Mouse (Mus musculus) retina, embryonic 14.5 days (tissue): Measurements from ENCODE around the gene Myb.
"Not testable (repeated sequence)": the region's sequence is repeated elsewhere in the genome, so short reads cannot be mapped to it uniquely, and the experiment has no call there.

Experiments used
- DNase-seq: peaks from one replicate; pipeline ENCODE4 v3.0.0-alpha.2; 2015; ENCODE audit warnings: low spot score

Gene Myb

GRCm38 (mm10) chr10:21168466-21168865 is 7.7 kb upstream of the Myb start:
- no peak for DNase-seq

- DNase-seq, result no peak
Observed at GRCm38 (mm10) chr10:21167842-21168241, 7.1 kb upstream of the Myb start.

GRCm38 (mm10) chr10:21167165-21167564 is 6.4 kb upstream of the Myb start:
- DNase-seq, result no peak

GRCm38 (mm10) chr10:21165411-21165810 is 4.6 kb upstream of the Myb start:
- peak; percentile 67 for DNase-seq

GRCm38 (mm10) chr10:21162124-21162523 is 1.3 kb upstream of the Myb start:
- no peak for DNase-seq

- peak; percentile 65 for DNase-seq
Observed at GRCm38 (mm10) chr10:21161359-21162094, 743 bp upstream of the Myb start.

- peak; percentile 58 for DNase-seq
Observed at GRCm38 (mm10) chr10:21159697-21160394, 938 bp downstream of the Myb start.

- peak; percentile 44 for DNase-seq
Observed at GRCm38 (mm10) chr10:21158918-21159443, 1.8 kb downstream of the Myb start.

- DNase-seq, result peak; percentile 85
Observed at GRCm38 (mm10) chr10:21158111-21158917, 2.5 kb downstream of the Myb start.

- DNase-seq, result no peak
Observed at GRCm38 (mm10) chr10:21156953-21157499, 3.8 kb downstream of the Myb start.

GRCm38 (mm10) chr10:21156416-21156815 is 4.4 kb downstream of the Myb start:
- DNase-seq, result no peak

GRCm38 (mm10) chr10:21154927-21155326 is 5.9 kb downstream of the Myb start:
- DNase-seq, result no peak

- DNase-seq, result no peak
Observed at GRCm38 (mm10) chr10:21153433-21153832, 7.4 kb downstream of the Myb start.

- DNase-seq, result no peak
Observed at GRCm38 (mm10) chr10:21152812-21153211, 8.0 kb downstream of the Myb start.

GRCm38 (mm10) chr10:21151320-21151719 is 9.5 kb downstream of the Myb start:
- no peak for DNase-seq

- DNase-seq, result not testable (repeated sequence)
Observed at GRCm38 (mm10) chr10:21149945-21150344, 10.8 kb downstream of the Myb start.

- DNase-seq, result no peak
Observed at GRCm38 (mm10) chr10:21146719-21147118, 14.1 kb downstream of the Myb start.

GRCm38 (mm10) chr10:21146263-21146662 is 14.5 kb downstream of the Myb start:
- DNase-seq, result no peak

GRCm38 (mm10) chr10:21144627-21145504 is 15.9 kb downstream of the Myb start:
- DNase-seq, result peak; percentile 75

GRCm38 (mm10) chr10:21135297-21135696 is 25.5 kb downstream of the Myb start:
- no peak for DNase-seq

- DNase-seq, result no peak
Observed at GRCm38 (mm10) chr10:21130901-21131493, 29.8 kb downstream of the Myb start.
